In genomic region chr9:71362401-71362800, GRCm38 (mm10) we compare ENCODE assay signal across 15 mouse cellular contexts.
DNase-seq lines count a peak whose midpoint lies in the region; TF ChIP-seq lines count a peak whose summit lies in the region.
"Had no signal": no experiment of that assay in that cellular context is flagged by ENCODE, and none has a peak within 500 bp of the region (broad histone marks: within the 10 kb centered on the region; RNA-seq: fewer than 3 reads in every experiment).

No protein-coding gene starts in this region.

- no peak for TF ChIP-seq POLR2A in testis, adult 2 months (IDR thresholded peaks at IDR 0.05; ENCODE audit: control insufficient read depth, low read depth, low read length)

- H3K27ac ChIP-seq in testis, adult 2 months (ENCODE audit: control insufficient read depth, insufficient read depth, low read depth, low read length), result no peak overlapping the region
- H3K27ac ChIP-seq: embryonic facial prominence, embryonic 10.5 days; hindbrain, embryonic 15.5 days had no signal

- no peak overlapping the region for H3K4me3 ChIP-seq in testis, adult 2 months (ENCODE audit: control insufficient read depth, low read depth, low read length)
- H3K4me3 ChIP-seq: embryonic facial prominence, embryonic 10.5 days; heart, embryonic 12.5 days; hindbrain, embryonic 15.5 days had no signal

- H3K36me3 ChIP-seq in testis, adult 2 months (ENCODE audit: control insufficient read depth, insufficient read depth, low read length), result no peaks in the 10 kb centered on the region
- H3K36me3 ChIP-seq: embryonic facial prominence, embryonic 10.5 days; heart, embryonic 12.5 days; hindbrain, embryonic 15.5 days had no signal

- peak; percentile 39; the same call in 1 of the 2 replicates for TF ChIP-seq CTCF in testis, adult 2 months (IDR thresholded peaks at IDR 0.05; ENCODE audit: control insufficient read depth, insufficient read depth, insufficient replicate concordance, low read depth, low read length)

- H3K4me1 ChIP-seq in testis, adult 2 months (ENCODE audit: control insufficient read depth, insufficient read depth, low read length), result no peaks in the 10 kb centered on the region
- H3K4me1 ChIP-seq: hindbrain, embryonic 15.5 days had no signal

- DNase-seq in heart, postnatal 4 days, result peak; percentile 28
- DNase-seq in heart, adult 18-20 months, result no peak
- DNase-seq in kidney, postnatal 4 days, result peak; percentile 25 to 34
- DNase-seq in kidney, adult 11 months, result no peak
- DNase-seq in testis, postnatal 10 days (ENCODE audit: low spot score), result no peak
- peak; percentile 60 for DNase-seq in ZHBTc4 (ENCODE audit: low read depth, low spot score)
- no peak for DNase-seq in cerebellum, adult 11-12 months
- DNase-seq: cerebellum, adult 2 months; left cerebral cortex, postnatal 4 days; liver; right cerebral cortex, postnatal 25 days had no signal

- H3K27me3 ChIP-seq in testis, adult 2 months (ENCODE audit: control insufficient read depth, insufficient read depth, low read length), result no peaks in the 10 kb centered on the region
- H3K27me3 ChIP-seq: heart, embryonic 12.5 days; hindbrain, embryonic 15.5 days had no signal

Comparison
In these comparisons a context has a peak if more than half of its experiments do, and no peak if none do; other contexts are left out.
1. DNase-seq: peak in heart, postnatal 4 days (single experiment), kidney, postnatal 4 days (2 of 2) and ZHBTc4 (single experiment); none in heart, adult 18-20 months (0 of 2), kidney, adult 11 months (single experiment), testis, postnatal 10 days (single experiment) and cerebellum, adult 11-12 months (single experiment).